Mouse (Mus musculus): ENCODE results near the gene Syngap1.
A peak's percentile ranks its signal among the peaks of the same experiment; 100 is the strongest.

Syngap1 gene

DNA sequence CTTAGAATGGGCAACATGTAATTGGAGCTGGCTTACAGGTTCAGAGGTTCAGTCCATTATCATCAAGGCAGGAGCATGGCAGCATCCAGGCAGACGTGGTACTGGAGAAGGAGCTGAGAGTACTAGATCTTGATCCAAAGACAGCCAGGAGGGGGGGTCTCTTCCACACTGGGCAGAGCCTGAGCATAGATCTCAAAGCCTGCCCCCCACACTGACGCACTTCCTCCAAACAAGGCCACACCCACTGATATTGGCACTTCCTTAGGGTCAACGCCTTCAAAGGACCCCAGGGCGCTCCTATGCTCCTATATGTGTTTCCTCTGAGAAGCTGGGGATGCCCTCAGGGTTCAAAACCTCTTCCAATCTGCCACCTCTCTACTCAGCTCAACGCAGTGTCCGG is 54.0 kb downstream of the Syngap1 start:
- no peak for DNase-seq (ENCODE audit: low spot score)

GRCm38 (mm10) chr17:26995562-26995961 is 54.5 kb downstream of the Syngap1 start:
- DNase-seq (ENCODE audit: low spot score): no peak

GRCm38 (mm10) chr17:26997661-26998060 is 56.6 kb downstream of the Syngap1 start:
- DNase-seq (ENCODE audit: low spot score): no peak

DNA sequence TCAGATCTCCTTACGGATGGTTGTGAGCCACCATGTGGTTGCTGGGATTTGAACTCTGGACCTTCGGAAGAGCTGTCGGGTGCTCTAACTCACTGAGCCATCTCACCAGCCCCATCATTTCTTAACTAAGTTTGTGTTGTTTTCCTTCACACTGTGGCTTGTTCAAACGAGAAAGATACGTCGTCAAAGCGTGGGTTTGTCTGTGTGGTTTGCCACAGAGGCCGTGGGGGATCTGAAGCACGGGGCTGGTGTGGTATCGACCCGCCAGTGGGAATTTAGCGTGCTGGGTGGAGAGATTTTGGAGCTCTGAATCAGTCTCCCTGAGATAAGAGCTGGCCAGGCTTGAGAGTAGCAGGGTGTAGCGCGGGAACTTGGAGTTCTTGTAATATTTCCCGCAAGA is 57.2 kb downstream of the Syngap1 start:
- DNase-seq (ENCODE audit: low spot score): no peak

- DNase-seq (ENCODE audit: low spot score): no peak
Observed at GRCm38 (mm10) chr17:26999996-27000395, 58.9 kb downstream of the Syngap1 start.

DNA sequence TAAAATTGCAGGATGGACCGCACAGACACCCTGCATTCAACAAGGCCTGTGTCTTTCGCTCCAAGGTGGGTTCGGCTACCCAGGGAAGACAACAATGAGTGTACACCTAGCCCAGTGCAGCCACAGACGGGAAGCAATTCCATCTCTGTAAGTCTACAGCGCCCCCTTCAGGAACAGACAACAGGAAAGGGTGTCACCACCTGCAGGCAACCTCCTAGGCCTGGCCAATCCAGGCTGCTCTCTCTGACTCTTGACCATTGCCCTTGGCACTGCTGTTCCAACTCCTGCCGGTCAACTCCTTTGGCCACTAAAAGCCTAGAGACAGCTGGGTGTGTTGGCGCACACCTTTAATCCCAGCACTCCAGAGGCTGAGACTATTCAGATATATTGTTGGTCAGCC is 60.1 kb downstream of the Syngap1 start:
- DNase-seq (ENCODE audit: low spot score): no peak

- no peak for DNase-seq (ENCODE audit: low spot score)
Observed at GRCm38 (mm10) chr17:27001889-27002288, 60.8 kb downstream of the Syngap1 start.

GRCm38 (mm10) chr17:27004431-27004830 is 63.4 kb downstream of the Syngap1 start:
- no peak for DNase-seq (ENCODE audit: low spot score)

- no peak for DNase-seq (ENCODE audit: low spot score)
Observed at GRCm38 (mm10) chr17:27004903-27005485, 63.9 kb downstream of the Syngap1 start.

GRCm38 (mm10) chr17:27005644-27006043 is 64.6 kb downstream of the Syngap1 start:
- DNase-seq (ENCODE audit: low spot score): no peak

DNA sequence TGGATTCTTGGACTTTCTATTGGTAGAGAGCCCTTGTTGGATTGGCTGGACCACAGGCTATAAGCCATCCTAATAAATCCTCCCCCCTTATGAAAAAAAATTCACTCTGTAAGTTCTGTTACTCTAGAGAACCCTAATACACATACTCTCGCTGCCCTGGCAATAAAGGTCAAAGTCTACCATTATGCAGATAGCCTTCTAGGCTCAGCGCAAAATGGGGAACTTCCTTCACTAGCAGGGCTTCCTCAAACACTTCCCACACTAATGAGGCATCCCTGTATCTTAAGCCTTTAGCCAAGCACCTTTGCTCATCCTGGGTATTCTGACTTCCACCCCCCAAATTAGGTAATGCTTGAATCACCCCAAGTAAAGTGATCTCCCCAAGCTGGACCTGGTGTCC is 67.2 kb downstream of the Syngap1 start:
- DNase-seq (ENCODE audit: low spot score): no peak

DNA sequence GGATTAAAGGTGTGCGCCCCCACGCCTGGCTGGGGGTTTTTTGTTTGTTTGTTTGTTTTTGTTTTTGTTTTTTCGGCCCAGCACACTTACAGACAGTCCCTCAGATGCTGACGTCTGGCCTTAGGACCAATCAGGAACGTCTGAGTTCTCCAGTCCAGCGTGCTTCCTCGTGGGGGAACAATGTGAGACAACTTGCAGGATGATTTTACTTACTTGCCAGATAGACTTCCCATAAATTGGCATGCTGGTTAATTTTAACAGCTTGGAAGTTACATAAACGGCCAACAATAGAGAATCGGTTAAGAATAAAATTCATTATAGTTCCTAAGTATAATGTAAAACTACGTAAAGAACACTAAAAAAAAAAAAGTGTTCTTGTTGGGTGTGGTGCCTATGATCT is 70.1 kb downstream of the Syngap1 start:
- no peak for DNase-seq (ENCODE audit: low spot score)

GRCm38 (mm10) chr17:27011998-27012672 is 71.1 kb downstream of the Syngap1 start:
- DNase-seq (ENCODE audit: low spot score): no peak

DNA sequence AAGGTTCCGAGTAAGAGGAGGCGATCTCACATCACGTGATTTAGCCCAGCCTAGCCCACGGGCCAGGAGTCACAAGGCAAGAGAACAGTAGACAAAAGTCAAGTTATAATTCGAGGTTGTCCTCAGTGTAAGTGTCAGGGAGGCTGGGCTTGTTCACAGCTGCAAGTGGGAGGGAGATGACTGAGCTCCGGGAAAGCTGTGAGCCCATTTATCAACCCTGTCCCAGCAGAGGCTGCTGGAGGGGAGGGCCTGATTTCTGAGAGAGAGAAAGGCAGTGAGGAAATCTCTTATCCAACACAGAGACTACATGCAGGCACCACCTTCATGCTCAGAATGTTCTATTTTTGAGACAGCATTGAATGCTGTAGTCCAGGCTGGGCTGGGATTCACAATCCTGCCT is 71.9 kb downstream of the Syngap1 start:
- DNase-seq (ENCODE audit: low spot score): no peak

DNA sequence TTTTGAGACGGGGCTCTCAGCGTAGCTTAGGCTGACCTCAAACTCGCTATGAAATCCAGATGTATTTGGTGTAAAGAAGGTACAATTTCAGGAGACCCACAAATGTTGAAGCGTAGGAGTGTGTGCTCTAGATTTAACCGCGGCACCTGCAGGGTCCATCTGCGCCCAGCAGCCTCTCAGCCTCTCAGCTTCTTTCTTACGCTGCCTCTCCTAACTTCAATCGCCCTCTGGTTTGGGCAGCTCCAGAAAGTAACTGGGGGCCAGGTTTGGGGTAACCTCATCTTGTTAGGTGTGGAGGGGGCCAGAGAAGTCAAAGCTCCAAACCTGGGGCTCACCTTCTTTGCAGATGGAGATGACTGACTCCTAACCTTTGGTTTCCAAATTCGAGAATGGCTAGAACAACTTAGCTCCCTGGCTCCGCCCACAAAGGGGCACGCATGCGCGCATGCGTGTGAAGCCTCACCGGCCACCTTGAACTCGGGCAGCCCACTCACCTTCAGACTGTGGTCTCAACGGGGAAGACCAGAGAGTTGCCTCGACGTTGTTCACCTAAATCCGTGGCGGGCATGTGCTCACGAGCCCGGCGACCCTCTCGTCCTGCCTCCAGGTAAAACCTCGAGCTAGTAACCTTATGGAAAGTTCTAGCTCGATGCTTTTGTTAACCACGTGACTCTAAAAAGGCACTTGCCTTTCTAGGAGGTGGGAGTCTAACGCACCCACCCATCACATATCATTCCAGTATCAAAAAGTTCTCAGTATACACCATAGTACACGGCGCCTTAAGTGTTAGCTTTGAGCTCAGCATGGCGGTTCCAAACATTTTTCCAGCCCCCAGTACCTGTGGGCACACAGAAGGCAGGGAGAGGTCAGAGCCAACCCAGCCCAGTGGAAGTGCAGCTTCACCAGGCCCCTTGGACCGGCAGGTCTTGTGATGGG is 76.8 kb downstream of the Syngap1 start:
- peak; percentile 75 for DNase-seq (ENCODE audit: low spot score)

GRCm38 (mm10) chr17:27018555-27019196 is 77.6 kb downstream of the Syngap1 start:
- DNase-seq (ENCODE audit: low spot score): no peak

GRCm38 (mm10) chr17:27021076-27021475 is 80.0 kb downstream of the Syngap1 start:
- DNase-seq (ENCODE audit: low spot score): no peak

DNA sequence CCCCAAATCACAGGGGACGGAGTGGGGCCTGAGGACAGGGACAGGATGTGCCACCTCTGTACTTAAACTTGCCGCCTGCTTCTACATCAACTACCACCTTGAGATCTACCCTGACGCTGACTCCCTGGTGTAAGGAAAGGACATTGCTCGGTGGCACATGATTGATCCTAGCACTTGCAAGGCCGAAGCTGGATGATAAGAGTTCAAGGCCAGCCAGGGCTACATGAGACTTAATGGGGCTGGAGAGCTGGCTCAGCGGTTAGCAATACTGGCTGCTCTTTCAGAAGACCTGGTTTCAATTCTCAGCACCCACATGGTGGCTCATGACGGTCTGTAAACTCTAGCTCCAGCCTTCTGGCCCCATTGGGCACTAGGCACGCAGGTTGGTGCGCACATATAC is 80.7 kb downstream of the Syngap1 start:
- DNase-seq (ENCODE audit: low spot score): no peak

Measured in layer of hippocampus, adult 9-10 months (tissue).